Mouse (Mus musculus) Patski (cell line): Measurements from ENCODE around the gene Cep55. TPM values are rescaled to one million over a fixed set of nuclear protein-coding genes. Genes with fewer than 3 reads are reported as not detected.
A peak's percentile ranks its signal among the peaks of the same experiment; 100 is the strongest.

Experiments
- ATAC-seq: fragments of 100-300 bp; one replicate; pipeline ENCODE4 v1.8.0; 2021
- CTCF ChIA-PET: fragments of 350-600 bp; sonication (Branson Sonifier 250); formaldehyde crosslinking; loops from one replicate; lab custom pipeline; 2022; ENCODE audit warnings: inconsistent platforms; lab: Charles Lee
- POLR2A ChIA-PET: fragments of 350-600 bp; sonication (Branson Sonifier 250); formaldehyde crosslinking; loops from one replicate; lab custom pipeline; 2022; ENCODE audit warnings: antibody characterized with exemption, inconsistent platforms; lab: Charles Lee
- DNase-seq: peaks from one replicate; pipeline ENCODE4 v3.0.0-alpha.2; 2011; ENCODE audit warnings: low read depth, low spot score
- H3K27me3 ChIP-seq: fragments of 371-371 bp; one replicate; pipeline ENCODE4 v1.5.1; 2021
- CTCF ChIP-seq: fragments of 100-300 bp; IDR thresholded peaks from one replicate; pipeline ENCODE4 v1.5.1; 2021
- in situ Hi-C: fragments of 300-500 bp; cut with MboI; formaldehyde crosslinking; loops from 3 replicates; pipeline ENCODE4 v1.11.1; 2018; ENCODE audit warnings: low pct_unique_long_range_greater_than_20kb, mixed read lengths
- polyA plus RNA-seq: library from polyadenylated mRNA; unstranded; gene quantifications from one replicate; pipeline ENCODE4 v1.2.3, GENCODE M21; 2021

Cep55 gene
- polyA plus RNA-seq, 1 experiment from 2014 or later = 24.5 TPM

DNA sequence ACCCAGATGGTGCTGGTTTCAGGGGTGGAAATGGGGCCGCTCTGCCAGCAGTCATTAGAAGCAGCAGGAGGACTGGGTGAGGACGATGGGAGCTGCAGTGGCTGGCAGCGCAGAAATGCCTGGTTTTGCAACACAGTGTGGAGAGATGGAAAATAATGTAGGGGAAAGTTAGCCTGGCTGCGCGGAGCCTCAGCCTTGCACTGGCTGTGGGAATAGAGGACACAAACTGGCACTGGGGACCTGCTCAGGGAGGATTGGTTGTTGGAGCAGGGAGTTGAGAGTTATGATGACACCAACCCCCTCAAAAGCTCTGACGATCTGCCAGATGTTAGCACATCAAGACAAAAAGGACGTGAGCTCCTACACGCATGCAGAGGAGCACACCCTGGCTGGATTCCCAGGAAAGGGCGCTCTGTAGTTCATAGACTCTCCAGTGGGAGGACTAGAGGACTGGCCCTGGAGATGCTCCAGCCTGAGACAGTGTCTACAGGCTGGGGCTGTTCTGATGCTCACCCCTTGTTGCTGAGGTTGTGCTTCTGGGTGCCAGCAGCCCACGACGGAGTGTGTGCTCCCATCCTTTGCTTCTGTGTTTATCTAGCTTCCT lies 32.2 kb downstream of the Cep55 start:
- peak; percentile 76 for TF ChIP-seq CTCF
- POLR2A ChIA-PET = no interaction called here
- ATAC-seq (peak; percentile 80), DNase-seq (no peak)
- in situ Hi-C loops = loop anchor here (10.0 kb wide), 1 partner anchor 118 kb away; no protein-coding TSS in a partner anchor
- peaks cover 64% of the 10 kb centered on the region for H3K27me3 ChIP-seq
- CTCF ChIA-PET = interaction anchor here (0.8 kb wide), 1 partner anchor 167 kb away, joined by 3 read pairs; no protein-coding TSS in a partner anchor

DNA sequence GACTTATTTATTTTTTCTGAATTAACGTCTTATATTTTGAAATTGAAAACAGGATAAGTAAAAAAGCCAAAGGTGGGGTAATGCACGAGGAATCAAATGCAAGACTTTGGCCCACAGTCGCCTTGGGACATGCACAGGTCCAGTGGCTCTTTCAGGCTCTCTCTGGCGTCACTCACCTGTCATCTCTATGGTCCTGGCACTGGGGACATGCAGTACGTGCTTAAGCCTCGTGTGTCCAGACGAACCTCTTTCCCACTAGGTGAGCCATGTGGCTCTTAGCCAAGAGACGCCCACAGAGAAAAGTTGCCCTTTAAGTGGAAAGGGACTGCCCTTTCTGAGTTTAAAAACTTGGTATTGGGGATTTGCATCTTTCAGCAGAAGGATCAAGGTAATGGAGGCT lies 34.5 kb downstream of the Cep55 start:
- TF ChIP-seq CTCF = no peak
- H3K27me3 ChIP-seq = peaks cover 63% of the 10 kb centered on the region
- ChIA-PET CTCF (no interaction called here), POLR2A (no interaction called here)
- DNase-seq (no peak), ATAC-seq (no peak)
- in situ Hi-C loops = loop anchor here (10.0 kb wide), 1 partner anchor 115 kb away; no protein-coding TSS in a partner anchor

DNA sequence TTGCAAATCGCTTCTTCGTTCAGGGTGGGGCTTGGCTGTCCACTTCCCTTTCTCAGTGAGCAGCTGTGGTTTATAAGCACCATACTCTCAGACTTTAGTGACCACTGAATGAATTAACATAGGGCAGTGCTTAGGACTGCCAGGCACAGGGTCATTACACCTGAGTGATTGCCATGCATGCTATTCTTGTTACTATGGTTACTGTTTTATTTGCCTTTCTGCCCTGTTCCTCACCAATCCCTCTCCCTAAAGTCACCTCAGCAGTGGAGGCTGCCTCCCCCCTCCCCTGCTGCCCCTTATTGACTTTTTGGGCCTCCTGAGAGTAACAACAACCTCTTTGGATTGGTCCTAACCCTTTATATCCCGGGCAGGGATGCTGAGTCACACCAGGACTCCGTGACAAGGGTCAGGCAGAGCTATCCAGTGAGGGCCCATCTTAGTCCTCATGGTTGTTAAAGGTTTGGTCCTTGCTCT lies 36.7 kb downstream of the Cep55 start:
- ChIA-PET CTCF (no interaction called here), POLR2A (no interaction called here)
- no peak for ATAC-seq
- TF ChIP-seq CTCF = no peak
- no peak for DNase-seq
- peaks cover 67% of the 10 kb centered on the region for H3K27me3 ChIP-seq
- in situ Hi-C loops = no loop called here

DNA sequence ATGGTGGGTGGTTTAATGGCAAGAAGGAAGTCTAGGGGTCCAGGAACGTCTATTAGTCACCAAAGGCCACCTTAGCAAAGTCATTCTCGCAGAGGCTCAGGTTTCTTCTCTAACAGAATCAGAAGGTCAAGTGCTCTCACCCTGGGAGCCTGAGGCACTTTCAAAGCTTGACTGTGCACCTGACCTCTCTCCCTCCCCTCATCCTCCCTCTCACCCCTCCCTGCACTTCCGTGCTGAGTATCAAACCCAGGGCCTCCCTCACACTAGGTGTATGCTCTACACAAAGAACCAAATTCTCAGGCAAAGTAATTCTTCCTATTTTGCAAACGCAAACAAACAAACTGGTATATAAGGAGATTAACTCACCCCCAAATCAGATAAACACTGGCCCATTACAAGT lies 41.4 kb downstream of the Cep55 start:
- ChIA-PET CTCF (no interaction called here), POLR2A (no interaction called here)
- no peak for TF ChIP-seq CTCF
- peaks cover 71% of the 10 kb centered on the region for H3K27me3 ChIP-seq
- in situ Hi-C loops = no loop called here
- DNase-seq = no peak
- no peak for ATAC-seq

DNA sequence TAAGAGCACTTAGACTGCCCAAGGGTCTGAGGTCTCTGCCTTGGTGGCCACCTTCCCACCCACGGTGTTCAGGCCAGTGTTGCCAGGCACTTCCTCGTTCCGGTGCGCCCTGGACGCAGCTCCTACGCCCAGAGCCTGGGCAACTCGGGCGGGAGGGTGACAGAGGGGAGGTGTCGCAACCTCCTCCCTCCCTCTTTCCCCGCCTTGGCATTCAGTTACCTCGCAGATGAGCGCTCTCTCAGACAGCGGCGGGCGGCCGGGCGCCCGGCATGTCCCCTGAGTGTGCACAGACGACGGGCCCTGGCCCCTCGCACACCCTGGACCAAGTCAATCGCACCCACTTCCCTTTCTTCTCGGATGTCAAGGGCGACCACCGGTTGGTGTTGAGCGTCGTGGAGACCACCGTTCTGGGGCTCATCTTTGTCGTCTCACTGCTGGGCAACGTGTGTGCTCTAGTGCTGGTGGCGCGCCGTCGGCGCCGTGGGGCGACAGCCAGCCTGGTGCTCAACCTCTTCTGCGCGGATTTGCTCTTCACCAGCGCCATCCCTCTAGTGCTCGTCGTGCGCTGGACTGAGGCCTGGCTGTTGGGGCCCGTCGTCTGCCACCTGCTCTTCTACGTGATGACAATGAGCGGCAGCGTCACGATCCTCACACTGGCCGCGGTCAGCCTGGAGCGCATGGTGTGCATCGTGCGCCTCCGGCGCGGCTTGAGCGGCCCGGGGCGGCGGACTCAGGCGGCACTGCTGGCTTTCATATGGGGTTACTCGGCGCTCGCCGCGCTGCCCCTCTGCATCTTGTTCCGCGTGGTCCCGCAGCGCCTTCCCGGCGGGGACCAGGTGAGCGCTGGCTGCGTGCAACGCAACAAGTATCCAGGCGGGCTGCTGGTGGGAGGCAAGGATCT lies 42.3 kb downstream of the Cep55 start, which contains the start of gene Ffar4:
Ffar4 (plus strand) TSS at position 214 of the 901 bp plus-strand sequence.
- in situ Hi-C loops = no loop called here
- DNase-seq (no peak), ATAC-seq (no peak)
- ChIA-PET POLR2A (no interaction called here), CTCF (no interaction called here)
- TF ChIP-seq CTCF = no peak
- peaks cover 75% of the 10 kb centered on the region for H3K27me3 ChIP-seq

DNA sequence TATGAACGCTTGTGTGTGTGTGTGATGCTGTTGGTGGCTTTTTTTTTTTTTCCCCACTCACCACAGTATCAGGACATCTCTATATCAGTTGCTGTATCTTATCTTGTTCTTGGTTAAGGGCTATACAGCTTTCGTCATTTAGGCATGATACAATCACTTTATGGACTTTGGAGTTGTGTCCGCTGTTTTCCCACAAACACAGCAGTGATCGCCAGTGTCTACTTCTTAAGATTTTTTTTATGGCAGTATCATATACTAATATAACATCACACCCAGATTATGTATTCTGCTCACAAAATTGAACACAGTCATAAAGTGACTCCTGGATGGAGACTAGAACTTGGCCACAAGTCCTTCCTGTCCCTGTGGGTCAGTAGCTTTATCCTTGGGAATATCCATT lies 53.1 kb downstream of the Cep55 start:
- in situ Hi-C loops = no loop called here
- H3K27me3 ChIP-seq = peaks cover 37% of the 10 kb centered on the region
- ChIA-PET CTCF (interaction anchor here (1.5 kb wide), 1 partner anchor 51 kb away, joined by 3 read pairs; no protein-coding TSS in a partner anchor), POLR2A (no interaction called here)
- no peak for TF ChIP-seq CTCF
- ATAC-seq (no peak), DNase-seq (no peak)

DNA sequence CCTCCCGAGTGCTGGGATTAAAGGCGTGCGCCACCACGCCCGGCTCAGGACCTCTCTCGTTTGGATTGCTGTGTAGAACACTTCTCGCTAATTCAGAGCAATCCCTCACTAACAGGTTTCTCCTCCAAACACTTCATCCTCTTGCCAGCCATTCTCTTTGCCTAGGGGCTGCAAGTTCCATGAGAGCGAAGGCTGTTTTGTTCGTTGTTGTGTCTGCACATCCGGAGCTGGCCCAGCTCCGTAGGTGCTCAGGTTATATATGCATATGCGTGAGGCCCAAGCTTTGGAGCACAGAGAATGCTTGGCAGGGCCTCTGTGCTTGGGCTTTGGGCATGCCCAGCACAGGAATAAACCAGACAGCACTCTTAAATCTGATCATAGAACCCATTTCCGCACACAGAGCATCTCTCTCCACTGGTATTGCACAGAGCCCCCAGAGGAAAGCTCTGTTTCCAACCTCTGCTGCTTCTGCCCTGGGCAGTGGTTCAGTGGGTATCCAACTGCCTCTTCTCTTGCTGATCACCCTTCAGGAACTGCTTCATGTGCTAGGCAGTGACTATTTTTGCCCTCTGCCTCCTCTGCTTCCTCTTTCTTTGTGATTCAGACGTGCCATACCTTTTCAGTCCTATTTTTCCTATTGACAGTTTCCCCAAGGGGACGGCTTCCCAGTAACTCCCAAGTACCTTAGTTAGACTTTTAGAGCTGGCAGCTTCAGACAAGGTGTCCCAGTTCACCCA lies 54.9 kb downstream of the Cep55 start:
- POLR2A ChIA-PET = interaction anchor here (0.5 kb wide), 1 partner anchor 11 kb away, joined by 3 read pairs; no protein-coding TSS in a partner anchor
- ATAC-seq (no peak), DNase-seq (no peak)
- CTCF ChIA-PET = no interaction called here
- TF ChIP-seq CTCF = no peak
- in situ Hi-C loops = no loop called here
- H3K27me3 ChIP-seq = peaks cover 42% of the 10 kb centered on the region

DNA sequence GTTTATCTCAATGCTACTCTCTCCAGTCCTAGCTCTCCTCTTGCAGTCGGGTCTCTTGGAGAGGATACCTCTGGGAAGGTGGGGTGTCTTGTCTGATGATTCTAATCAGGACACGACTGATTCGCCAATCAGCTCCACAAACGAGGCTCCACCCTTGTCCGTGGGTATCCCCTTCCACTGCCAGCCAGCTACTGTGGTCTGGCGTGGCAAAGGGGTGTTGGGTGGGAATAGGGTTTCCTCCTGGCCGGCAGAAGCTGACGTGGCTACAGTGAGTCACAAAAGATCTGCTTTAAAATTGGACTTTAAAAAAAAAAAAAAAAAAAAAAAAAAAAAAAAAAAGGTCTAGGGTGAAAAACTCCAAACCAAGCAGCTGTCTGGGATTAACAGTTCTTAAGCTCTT lies 56.2 kb downstream of the Cep55 start:
- CTCF ChIA-PET = no interaction called here
- H3K27me3 ChIP-seq = peaks cover 35% of the 10 kb centered on the region
- TF ChIP-seq CTCF = no peak
- POLR2A ChIA-PET = no interaction called here
- in situ Hi-C loops = no loop called here
- ATAC-seq = no peak
- DNase-seq = no peak

DNA sequence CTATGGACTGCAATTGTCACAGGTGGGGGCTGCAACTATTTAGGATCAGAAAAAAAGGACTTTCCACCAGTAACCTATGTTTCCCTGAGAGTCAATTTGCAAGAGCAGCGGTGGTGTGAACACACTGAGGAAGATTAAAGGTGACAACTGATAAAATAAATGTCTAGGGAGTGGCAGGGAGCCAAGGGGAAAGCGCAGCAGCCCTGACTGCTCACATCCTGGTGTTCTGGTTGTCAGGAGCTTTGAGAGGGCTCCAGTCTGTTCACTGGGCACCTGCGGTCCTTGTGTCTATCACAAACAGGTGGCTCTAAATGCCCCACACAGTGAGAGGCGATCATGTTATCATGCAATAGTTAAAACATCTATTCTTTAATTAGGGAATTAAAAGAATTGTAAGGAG lies 57.8 kb downstream of the Cep55 start:
- no peak for TF ChIP-seq CTCF
- in situ Hi-C loops = no loop called here

DNA sequence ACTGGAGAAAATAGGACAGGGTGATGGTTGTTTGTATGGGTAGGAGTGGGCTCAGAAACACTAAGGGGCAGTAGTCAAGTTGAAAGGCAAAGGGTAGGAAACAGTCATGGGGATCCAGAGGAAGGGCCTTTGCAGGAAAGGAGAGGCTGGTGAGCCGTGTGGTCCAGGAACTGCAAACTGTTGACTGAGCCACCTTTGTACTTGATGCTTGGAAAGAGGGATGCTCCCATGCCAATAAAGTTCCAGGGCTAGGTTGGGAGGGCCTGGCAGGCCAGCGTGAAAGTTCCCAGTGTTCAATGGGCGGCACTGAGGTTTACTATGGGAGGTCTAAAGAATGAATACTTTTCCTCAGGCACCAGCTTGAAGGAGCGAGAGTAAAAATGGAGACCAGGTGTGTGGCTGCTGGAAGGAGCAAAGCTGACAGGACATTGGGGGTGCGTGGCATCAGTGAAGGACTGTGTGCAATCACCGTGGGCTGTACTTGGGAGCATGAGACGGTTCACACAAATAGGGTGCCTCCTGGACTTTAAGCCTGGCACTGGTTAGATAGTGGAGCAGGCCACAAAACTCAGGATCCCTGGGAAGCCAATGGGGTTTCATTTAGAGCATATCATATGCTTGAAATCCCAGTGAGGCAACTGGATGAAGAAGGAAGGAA lies 60.2 kb downstream of the Cep55 start:
- no peak for TF ChIP-seq CTCF
- ChIA-PET CTCF (no interaction called here), POLR2A (no interaction called here)
- H3K27me3 ChIP-seq = peaks cover 43% of the 10 kb centered on the region
- DNase-seq (no peak), ATAC-seq (no peak)
- in situ Hi-C loops = no loop called here

More for the DNA sequence above, 57.8 kb downstream of the Cep55 start:
- DNase-seq = no peak
- ChIA-PET POLR2A (no interaction called here), CTCF (no interaction called here)
- H3K27me3 ChIP-seq = peaks cover 45% of the 10 kb centered on the region
- ATAC-seq = no peak
